Mouse (Mus musculus) c-Kit-negative CD71-positive TER-119-positive erythroid progenitor cells, embryonic 14.5 days (primary cell): ENCODE measurements at regions not wholly inside any gene's neighbourhood (a gene's known extent, or its start where the extent isn't known, plus 50 kb on each side); places are given as distances from the start of the nearest gene placed in this dataset.

Experiments used
- DNase-seq: peaks from one replicate; pipeline ENCODE4 v3.0.0-alpha.2; 2013; ENCODE audit warnings: low read depth, low spot score

DNA sequence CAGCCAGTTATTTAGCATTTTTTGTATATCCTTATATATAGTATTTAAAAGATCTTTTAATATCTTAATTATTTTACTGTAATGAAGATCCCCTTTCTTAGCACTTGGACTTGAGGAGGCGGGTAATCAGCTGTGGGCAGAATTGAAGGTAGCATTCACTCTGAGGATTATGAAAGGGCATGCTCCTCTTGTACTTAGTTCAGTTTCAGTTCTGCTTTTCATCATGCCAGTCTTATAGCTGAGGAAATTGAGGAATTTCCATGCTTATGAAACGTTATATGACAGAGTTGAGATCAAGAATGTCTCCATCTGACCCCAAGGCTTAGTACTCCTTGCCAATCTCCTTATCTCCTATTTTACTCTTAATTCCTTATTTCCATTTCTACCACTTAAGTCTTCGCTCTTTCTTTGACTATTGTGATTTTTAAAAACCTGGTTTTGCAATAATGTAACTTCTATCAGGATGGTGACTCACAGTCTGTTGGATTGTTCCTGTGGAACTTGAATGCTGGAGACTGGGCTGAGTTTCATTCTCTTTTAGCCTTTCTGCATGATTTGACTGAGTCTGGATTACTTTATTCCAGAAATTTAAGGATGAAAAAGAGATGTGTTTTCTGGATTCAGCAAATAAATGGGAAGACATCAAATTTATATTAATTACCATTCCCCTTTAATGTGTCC, 133.6 kb downstream of the Papss1 start:
- DNase-seq: no peak

DNA sequence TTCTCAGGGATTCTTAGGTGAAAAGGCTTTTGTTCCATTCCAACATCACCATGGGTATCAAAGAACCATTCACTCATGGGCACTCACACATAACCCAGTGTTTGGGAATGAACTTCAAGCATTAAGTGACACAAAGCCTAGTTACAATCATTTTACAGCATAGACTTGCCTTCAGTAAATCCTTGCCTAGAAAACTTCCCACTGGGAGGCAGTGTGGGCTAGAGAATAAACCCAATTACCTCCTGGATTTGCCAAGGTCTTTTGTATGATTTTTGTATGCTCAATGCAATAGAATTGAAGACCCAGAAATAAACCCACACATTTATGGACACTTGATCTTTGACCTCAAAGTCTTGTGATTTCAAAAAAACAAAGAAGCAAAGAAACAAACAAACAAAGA, 138.6 kb downstream of the Papss1 start:
- no peak for DNase-seq

DNA sequence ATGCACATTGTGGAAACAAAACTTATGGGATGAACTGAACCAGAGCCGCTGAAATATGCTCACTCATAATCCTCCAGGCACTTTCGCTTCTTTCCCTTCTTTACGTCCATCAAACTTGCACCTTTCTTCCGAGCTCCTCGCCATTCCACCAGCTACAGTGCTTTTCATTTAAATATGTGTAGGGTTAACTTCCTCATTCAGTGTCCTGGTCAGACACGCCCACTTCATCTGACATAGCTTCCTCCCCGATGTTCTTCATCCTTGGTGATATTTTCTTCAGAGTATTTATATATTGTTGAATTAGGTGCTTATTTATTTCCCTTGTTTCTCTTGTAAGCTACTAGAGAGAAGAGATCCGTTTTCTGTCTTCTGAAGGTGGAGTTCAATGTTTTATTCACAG, 149.0 kb downstream of the Papss1 start:
- DNase-seq: no peak

DNA sequence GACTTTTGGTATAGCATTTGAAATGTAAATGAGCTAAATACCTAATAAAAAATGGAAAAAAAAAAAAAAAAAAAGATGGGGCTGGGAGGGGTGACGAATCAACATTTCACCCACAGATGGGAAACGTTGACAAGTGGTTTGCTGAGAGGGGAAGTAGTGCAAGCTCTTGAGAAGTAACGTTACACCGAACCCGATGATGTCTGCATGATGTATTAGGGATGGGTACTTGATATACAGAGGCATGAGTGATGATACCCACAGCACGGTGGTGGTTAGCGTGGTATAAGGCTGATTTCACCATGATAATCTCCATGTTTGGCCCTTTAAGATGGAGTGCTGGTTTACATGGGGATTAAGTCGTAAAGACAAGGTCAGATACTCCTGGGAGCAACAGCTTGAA, 154.2 kb downstream of the Papss1 start:
- DNase-seq: no peak

DNA sequence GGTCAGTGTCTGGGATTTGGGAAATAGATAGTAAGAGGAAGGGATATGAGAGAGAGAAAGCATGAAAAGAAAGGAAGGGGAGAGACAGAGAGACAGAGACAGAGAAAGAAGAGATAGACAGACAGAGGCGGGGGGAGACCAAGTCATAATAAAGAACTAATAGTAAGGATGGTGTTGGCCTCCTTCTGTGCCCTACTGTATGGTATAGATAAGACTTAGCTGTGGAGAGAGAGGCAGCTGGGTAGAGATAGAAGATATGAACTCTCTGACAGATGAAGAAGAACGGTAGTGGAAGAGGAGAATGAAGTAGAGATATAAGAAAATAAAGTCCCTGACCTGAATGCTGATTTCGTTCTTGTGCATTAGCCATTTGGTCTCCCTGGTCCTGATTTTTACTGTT, 164.1 kb downstream of the Papss1 start:
- peak; percentile 13 for DNase-seq

DNA sequence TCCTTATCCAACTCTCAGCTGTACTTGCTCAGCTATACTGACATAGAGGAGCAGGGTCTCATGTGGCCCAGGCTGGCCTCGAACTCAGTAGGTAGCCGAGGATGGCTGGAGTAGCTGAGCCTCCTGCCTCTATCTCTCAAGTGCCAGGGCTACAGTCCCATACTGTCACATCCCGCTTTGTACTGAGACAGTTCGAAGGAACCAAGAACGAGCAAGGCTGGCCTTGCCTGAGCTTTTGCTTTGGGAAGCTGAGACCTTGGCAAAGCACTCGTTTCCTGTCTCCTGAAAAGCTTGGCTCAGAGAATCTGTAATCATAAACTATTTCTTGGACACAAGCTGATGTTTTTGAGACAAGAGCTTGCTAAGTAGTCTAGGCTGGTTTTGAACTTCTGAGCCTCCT, 169.7 kb downstream of the Papss1 start:
- no peak for DNase-seq

DNA sequence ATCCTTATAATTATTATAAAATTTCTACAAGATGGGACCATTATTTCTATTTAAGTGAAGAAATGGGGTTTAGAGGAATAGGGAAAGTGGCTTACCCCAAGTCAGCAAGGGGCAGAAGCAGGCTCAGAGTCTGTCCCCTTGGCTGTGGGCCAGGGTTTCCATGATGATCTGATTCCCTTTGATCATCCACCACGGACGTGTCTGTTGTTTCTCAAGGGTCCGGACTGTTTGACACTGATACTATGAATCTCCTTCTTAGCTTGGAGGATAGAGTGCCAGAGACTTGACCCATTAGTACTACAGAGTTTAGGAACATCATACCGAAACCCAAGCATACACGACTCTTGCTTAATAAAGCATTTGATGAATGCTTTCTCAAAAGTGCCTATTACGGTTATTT, 172.9 kb downstream of the Papss1 start:
- DNase-seq: no peak

DNA sequence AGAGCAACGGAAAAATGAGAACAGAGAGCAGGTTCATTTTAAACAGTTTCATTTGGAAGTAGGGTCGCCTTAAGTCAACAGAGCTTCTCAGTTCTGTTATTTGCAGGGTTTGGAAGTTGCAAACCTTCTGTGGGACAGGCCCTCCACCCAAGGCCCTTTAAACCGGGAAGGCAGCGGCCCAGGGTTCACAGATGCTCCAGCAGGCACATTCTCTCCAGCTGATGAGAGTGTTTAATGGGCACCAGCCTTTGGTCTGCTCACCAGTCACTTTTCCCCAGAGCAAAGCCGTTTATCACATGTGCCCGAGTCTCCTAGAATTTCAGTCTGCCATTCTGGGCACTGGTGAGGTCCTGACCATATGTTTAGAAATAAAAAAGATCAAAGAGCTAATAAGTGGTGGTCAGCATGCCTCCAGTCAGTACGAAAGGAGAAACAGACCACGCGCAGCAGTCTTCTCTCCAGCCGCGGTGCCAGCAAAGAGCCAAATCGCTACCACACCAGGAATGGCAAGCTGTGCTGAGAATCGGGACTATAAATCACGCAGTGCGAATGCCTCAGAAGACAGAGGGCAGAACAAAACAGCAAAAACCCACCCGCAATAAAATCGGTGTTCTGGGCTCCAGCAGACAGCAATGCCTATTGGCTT, 173.5 kb downstream of the Papss1 start:
- DNase-seq: no peak

DNA sequence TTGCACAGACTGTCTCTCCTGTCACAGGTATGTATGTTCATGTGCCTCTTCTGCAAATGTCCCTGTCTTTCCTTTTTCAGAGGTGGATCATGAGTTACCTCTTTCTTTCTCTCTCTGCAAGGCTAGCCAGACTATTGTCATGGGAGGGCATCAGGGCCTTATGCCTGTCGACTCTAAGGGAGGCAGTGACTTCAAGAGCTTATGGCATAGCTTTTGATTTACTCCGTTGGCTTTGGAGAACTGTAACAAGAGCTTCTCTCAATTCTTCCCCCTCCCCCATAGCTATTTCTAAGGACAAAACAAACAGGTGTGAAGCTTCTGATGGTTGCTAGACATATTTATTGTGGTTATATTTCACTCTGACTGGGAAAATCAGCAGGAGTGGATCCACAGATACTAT, 191.0 kb downstream of the Papss1 start:
- DNase-seq: no peak

DNA sequence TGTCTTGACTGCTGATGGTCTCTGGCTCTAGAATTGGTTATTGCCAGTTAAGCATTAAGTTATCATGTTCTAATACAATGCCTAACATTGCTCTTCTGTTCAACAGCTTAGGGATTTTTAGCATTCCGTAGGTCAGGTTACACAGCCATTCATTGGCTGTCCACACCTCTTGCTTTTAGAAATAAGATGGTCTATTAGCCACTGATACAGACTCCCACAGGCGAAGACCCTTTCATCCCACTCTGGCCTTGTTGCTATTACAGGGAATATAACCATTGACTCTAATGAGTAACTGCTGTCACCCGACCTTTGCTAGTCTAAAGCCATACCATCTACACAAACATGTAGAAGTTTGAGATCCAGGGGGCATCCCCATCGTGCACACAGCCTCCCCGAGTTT, 191.6 kb downstream of the Papss1 start:
- DNase-seq: no peak

DNA sequence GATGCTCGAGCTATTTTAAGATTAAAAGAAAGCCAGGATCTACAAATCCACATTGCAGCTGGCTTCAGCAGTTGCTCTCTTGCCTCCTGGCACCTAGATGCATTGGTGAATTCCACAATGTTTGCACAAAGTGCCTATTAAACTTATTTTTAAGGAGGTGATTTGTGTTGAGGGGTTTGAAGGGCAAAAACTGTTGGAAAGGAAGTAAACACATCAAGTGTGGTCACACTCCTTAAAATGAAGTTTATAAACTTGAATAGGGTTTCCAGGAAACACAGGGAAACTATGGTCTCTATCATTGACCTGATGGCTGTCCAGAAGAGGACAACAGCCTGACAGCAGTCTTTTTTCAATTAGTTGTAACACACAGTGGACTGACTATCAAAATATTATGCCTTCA, 205.4 kb downstream of the Papss1 start:
- no peak for DNase-seq

DNA sequence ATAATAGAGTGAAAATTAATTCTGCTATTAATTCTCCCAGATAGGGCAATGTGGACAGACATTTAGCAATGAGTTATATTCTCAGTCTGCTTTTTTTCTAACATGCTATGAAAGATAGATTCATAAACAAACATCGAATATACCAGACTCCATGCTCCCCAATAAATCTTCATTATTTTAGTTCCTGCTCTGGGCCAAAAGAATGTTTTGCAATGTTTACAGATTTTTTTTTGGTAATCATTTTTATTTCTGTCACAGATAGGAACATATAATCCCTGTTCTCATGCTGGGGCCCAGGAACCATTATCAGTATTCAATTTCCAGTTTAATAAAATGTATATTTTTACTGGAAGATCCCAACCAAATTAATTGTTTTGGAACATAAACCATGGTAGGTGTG, 205.9 kb downstream of the Papss1 start:
- no peak for DNase-seq

DNA sequence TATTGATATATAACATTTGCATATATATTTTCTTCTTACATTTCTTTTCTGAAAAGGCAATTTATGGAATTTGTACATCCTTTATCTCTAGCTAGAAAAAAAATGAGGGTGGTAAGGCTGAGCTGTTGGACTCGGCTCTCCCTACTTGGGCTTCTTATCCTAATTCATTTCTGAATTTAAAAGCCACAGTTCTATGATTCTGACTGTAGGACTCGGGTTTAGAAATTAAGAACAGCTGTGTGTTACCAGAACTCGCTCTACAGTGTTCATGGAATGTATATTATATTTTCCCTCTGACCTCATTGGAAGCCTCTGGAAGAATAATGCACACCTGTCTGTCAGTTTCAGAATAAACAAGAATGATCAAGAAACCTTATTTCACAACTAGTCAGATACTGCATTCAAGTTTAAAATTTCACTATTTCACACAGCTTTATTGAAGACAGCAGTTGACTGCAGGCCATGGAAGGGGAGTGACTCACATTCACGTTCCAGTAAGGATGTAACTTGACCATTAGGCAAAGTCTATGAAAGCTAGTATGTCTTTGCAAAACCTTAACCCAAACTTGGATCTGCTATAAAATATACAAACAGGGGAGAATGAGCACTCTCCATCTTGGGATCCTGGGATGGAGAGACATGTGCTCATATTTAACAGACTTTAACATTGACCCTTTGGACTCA, 207.4 kb downstream of the Papss1 start:
- DNase-seq: no peak

DNA sequence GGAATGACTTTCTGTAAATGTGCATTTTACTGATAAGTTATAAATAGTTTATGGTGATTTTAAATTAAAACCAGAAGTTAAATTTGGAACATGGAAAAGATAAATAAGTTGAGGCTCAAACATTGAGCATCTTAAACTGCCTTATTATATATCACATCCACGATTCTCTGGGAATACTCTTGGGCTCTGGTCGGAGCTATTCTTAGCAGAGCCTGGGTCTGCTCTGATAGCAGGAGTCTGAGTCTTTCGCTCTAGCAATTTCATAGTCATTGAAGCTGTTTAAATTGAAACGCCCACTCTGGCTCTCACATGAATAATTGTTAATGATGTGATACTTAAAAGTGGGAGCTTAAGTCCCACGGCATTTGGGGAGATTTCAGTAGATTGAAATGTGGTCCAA, 208.0 kb downstream of the Papss1 start:
- no peak for DNase-seq

DNA sequence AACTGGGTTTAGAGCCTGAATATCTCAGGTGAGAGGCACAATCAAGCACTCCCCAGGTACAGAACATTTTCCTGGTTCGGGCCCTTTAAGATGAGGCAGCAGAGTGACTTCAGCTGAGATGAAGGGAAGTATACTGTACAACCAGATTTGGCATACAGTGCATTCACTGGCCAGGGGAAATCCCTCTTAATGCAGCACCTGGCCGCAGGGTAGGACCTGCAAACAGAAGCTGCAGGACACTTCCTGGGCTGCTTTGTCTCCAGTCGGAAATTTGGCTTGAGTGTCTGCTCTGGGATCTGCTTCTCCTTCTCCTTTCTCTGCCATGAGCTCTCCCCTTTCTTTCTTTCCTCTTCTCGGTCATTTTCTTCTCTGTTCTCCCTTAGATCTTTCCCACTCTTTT, 210.9 kb downstream of the Papss1 start:
- no peak for DNase-seq

DNA sequence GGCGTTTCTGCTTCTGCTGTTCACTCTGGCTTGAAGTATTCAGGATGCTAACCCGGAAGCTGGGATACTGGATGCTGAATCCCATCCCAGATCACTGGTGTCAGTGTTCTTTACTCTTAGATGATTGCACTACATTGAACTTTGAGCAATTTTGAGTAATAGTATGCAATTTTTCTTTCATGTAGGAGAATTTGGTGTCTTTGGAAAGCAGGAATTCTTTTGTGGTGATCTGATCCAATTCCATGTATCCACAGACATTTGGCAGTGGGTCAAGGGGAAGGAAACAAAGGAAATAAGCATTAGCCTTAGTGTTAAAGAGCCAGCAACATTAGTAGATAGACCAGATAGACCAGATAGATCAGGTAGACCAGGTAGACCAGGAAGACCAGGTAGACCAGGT, 212.1 kb downstream of the Papss1 start:
- no peak for DNase-seq

DNA sequence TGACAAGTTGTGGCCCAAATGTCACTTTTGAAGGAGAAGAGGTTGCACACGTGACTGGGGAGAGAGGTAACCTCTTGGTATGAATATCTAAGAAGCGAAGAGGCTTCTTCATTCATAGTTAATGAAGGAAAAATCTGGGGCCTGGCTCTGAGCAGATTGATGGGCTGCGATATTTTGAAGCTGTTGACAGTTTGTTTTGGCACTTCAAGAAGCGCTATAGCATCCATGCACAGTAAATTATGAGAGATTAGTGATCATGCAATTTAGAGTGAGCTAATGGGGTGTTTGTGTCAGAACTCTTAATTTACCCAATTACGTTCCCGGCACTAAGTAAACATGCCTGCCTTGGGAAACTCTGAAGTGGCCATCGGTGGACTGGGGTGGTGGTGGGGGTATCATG, 215.2 kb downstream of the Papss1 start:
- DNase-seq: no peak

DNA sequence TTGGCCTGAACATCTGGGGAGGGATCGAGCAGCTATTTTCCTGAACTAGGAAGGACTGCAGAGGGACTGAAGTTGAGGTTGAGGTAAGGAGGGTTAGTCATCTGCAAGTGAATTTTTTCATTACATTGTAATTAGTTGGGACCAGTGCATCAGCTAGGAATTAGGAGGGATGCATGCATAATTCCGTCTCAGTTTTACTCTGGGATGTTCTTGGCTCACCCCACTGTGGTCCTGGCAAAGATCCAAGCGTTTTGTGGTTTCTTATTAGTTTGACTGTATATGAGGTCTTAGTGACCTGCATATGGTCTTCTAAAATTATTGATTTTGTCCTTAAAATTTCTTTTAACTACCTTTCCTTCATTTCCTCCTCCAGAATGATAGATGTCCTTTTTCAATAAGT, 221.0 kb downstream of the Papss1 start:
- DNase-seq: no peak

DNA sequence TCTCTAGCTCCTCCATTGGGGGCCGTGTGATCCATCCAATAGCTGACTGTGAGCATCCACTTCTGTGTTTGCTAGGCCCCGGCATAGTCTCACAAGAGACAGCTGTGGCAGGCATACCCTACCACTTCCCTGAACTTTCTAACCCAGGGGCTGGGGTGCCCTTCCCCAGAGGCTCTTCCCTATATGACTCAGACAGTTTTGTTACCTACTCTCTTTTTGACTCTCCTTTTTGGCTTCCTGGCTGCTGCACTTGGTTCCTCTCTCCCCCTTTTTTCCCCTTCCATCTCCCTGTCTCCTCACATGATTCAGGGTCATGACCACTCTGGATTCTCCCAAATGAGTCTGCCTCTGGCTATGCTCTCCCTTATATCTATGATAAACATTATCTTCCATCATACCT, 223.8 kb downstream of the Papss1 start:
- DNase-seq: no peak

DNA sequence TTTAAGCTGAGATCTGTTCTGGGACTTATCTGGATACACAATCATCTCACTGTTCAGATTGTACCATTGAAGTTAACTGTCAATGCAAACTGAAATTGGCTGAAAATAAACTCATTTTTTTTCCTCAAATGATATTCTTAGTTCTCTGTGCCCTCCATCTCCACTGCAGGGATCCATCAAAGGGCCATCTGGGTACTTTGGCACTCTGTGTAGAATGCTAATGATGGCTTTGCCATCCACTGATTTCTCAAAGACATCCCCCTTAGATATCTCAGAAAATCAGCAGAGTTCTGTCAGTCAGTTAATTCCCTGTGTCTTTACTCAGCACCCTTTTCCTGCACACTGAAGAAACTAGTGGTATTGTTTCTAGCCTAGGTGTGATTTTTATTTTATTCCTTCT, 224.6 kb downstream of the Papss1 start:
- DNase-seq: no peak

DNA sequence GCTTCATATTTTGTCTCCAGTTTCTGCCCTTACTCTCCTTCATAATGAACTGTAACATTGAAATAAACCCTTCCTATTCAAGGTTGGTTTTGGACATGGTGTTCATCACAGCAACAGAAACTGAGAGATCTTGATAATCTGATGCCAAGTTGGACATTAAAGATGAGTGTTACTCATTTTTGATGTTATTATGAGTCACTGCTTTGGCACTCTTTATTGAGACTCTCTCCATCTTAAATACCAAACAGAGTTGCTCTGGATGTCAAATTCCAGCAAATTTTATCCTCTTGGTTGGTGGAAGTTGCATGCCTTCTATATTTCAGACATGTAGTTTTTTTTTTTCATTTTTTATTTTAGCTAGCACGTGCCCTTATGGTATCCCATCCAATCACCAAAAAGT, 229.5 kb downstream of the Papss1 start:
- no peak for DNase-seq

DNA sequence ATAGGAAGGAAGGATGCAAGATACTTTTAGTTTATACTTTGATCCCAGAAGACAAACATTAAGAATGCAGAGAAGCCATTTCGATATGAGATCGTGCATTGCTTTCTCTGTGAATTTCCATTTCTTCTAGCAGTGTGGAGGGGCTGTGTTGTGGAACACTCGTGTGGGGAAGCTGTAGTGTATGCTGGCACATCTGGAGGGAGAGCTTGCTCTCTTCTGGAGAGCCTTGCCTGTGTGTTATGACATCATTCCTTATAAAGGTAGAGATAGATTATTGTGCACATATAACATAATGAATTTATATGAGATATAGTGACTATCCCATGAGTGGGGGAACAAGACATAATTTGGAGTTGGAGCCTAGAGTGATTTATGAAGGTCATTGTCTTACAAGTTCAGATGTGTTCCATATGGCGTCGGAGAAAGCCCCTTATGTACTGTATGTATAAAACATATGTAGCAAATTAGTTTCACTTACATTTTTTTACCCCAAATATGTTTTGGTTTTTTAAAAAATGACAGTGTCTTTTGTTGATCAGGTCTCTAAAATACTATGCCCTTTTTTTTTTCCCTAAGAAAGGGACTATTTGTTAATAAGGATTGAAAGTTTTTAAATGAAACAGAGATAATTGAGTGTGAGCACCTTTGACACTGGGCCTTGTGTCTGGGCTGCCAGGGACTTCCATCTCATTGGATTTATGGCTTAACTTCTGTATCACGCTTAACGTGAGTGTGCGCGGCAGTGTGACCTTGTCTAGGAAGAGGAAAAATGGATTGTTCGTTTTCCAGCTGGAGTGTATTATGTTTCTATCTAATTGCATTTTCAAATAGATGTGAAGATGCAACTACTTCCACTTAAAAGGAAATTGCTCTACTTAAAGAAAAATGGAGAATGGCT, 230.8 kb downstream of the Papss1 start:
- DNase-seq: no peak
